Mouse (Mus musculus): ENCODE measurements around the gene Dnaaf1.

Gene Dnaaf1

GRCm38 (mm10) chr8:119574437-119575365 lies at the start of gene Dnaaf1, which contains the start of gene Hsdl1:
Gene Dnaaf1 (plus strand): TSS chr8:119575235.
Gene Hsdl1 (minus strand): TSS chr8:119575183.
- DNase-seq (ENCODE audit: low spot score), result peak; percentile 97

- DNase-seq (ENCODE audit: low spot score), result no peak
Measured at GRCm38 (mm10) chr8:119528762-119529161, 46.3 kb upstream of the Dnaaf1 start.

- no peak for DNase-seq (ENCODE audit: low spot score)
Measured at GRCm38 (mm10) chr8:119530937-119531336, 44.1 kb upstream of the Dnaaf1 start.

- no peak for DNase-seq (ENCODE audit: low spot score)
Measured at GRCm38 (mm10) chr8:119531397-119531796, 43.6 kb upstream of the Dnaaf1 start.

- DNase-seq (ENCODE audit: low spot score), result no peak
Measured at GRCm38 (mm10) chr8:119531973-119532372, 43.1 kb upstream of the Dnaaf1 start.

GRCm38 (mm10) chr8:119544606-119545005 lies 30.4 kb upstream of the Dnaaf1 start:
- DNase-seq (ENCODE audit: low spot score), result no peak

GRCm38 (mm10) chr8:119545180-119545579 lies 29.9 kb upstream of the Dnaaf1 start:
- no peak for DNase-seq (ENCODE audit: low spot score)

GRCm38 (mm10) chr8:119545791-119546190 lies 29.2 kb upstream of the Dnaaf1 start:
- no peak for DNase-seq (ENCODE audit: low spot score)

GRCm38 (mm10) chr8:119547019-119547691 lies 27.9 kb upstream of the Dnaaf1 start:
- no peak for DNase-seq (ENCODE audit: low spot score)

GRCm38 (mm10) chr8:119548560-119549113 lies 26.4 kb upstream of the Dnaaf1 start:
- DNase-seq (ENCODE audit: low spot score), result no peak

- DNase-seq (ENCODE audit: low spot score), result no peak
Measured at GRCm38 (mm10) chr8:119552967-119553366, 22.1 kb upstream of the Dnaaf1 start.

- no peak for DNase-seq (ENCODE audit: low spot score)
Measured at GRCm38 (mm10) chr8:119555861-119556260, 19.2 kb upstream of the Dnaaf1 start.

GRCm38 (mm10) chr8:119557132-119557531 lies 17.9 kb upstream of the Dnaaf1 start:
- DNase-seq (ENCODE audit: low spot score), result no peak

GRCm38 (mm10) chr8:119557821-119558602 lies 17.0 kb upstream of the Dnaaf1 start:
- DNase-seq (ENCODE audit: low spot score), result no peak

GRCm38 (mm10) chr8:119558603-119559401 lies 16.2 kb upstream of the Dnaaf1 start, which contains the start of gene Mbtps1:
Gene Mbtps1 (minus strand): TSS chr8:119558735.
- DNase-seq (ENCODE audit: low spot score), result peak; percentile 98

- no peak for DNase-seq (ENCODE audit: low spot score)
Measured at GRCm38 (mm10) chr8:119559402-119559720, 15.7 kb upstream of the Dnaaf1 start.

GRCm38 (mm10) chr8:119563849-119564251 lies 11.2 kb upstream of the Dnaaf1 start:
- no peak for DNase-seq (ENCODE audit: low spot score)

GRCm38 (mm10) chr8:119566367-119566766 lies 8.7 kb upstream of the Dnaaf1 start:
- no peak for DNase-seq (ENCODE audit: low spot score)

GRCm38 (mm10) chr8:119568251-119568650 lies 6.8 kb upstream of the Dnaaf1 start:
- no peak for DNase-seq (ENCODE audit: low spot score)

- DNase-seq (ENCODE audit: low spot score), result no peak
Measured at GRCm38 (mm10) chr8:119568951-119569350, 6.1 kb upstream of the Dnaaf1 start.

- DNase-seq (ENCODE audit: low spot score), result no peak
Measured at GRCm38 (mm10) chr8:119569881-119570280, 5.2 kb upstream of the Dnaaf1 start.

All from ovary, postnatal 14 days (tissue).